Mouse (Mus musculus) ZHBTc4 (cell line): ENCODE results near the gene Hacd3.
"Not testable (repeated sequence)": the region's sequence is repeated elsewhere in the genome, so short reads cannot be mapped to it uniquely, and the experiment has no call there.

ENCODE experiments used
- DNase-seq: peaks from one replicate; pipeline ENCODE4 v3.0.0-alpha.2; 2011; ENCODE audit warnings: low read depth, low spot score

Hacd3 gene

GRCm38 (mm10) chr9:65016978-65017827, 4.3 kb downstream of the Hacd3 start:
- DNase-seq, result no peak

GRCm38 (mm10) chr9:65016241-65016977, 5.1 kb downstream of the Hacd3 start:
- DNase-seq, result no peak

- DNase-seq, result no peak
Measured at GRCm38 (mm10) chr9:65015461-65016222, 5.9 kb downstream of the Hacd3 start.

GRCm38 (mm10) chr9:65011304-65011703, 10.2 kb downstream of the Hacd3 start:
- DNase-seq, result peak; percentile 69

- no peak for DNase-seq
Measured at GRCm38 (mm10) chr9:65010632-65011031, 10.9 kb downstream of the Hacd3 start.

GRCm38 (mm10) chr9:65005737-65006136, 15.8 kb downstream of the Hacd3 start:
- no peak for DNase-seq

- no peak for DNase-seq
Measured at GRCm38 (mm10) chr9:65001481-65001880, 20.0 kb downstream of the Hacd3 start.

- DNase-seq, result not testable (repeated sequence)
Measured at GRCm38 (mm10) chr9:64995464-64995863, 26.0 kb downstream of the Hacd3 start.

GRCm38 (mm10) chr9:64990291-64990690, 31.2 kb downstream of the Hacd3 start:
- DNase-seq, result no peak

GRCm38 (mm10) chr9:64988443-64988842, 33.0 kb downstream of the Hacd3 start:
- DNase-seq, result no peak

- DNase-seq, result no peak
Measured at GRCm38 (mm10) chr9:64987651-64988050, 33.8 kb downstream of the Hacd3 start.

GRCm38 (mm10) chr9:64985807-64986206, 35.7 kb downstream of the Hacd3 start:
- no peak for DNase-seq

GRCm38 (mm10) chr9:64985037-64985794, 36.3 kb downstream of the Hacd3 start:
- no peak for DNase-seq

GRCm38 (mm10) chr9:64981904-64982303, 39.6 kb downstream of the Hacd3 start:
- DNase-seq, result no peak

- no peak for DNase-seq
Measured at GRCm38 (mm10) chr9:64980548-64980947, 40.9 kb downstream of the Hacd3 start.

- DNase-seq, result no peak
Measured at GRCm38 (mm10) chr9:64960978-64961320, 60.5 kb downstream of the Hacd3 start.

- DNase-seq, result peak; percentile 98
Measured at GRCm38 (mm10) chr9:64960117-64960977, 61.1 kb downstream of the Hacd3 start, which contains the start of gene Ints14. TSS of gene Ints14 (plus strand) at chr9:64960905.

- no peak for DNase-seq
Measured at GRCm38 (mm10) chr9:64957276-64957675, 64.2 kb downstream of the Hacd3 start.

- DNase-seq, result peak; percentile 66
Measured at GRCm38 (mm10) chr9:64956337-64956736, 65.2 kb downstream of the Hacd3 start.

- no peak for DNase-seq
Measured at GRCm38 (mm10) chr9:64953190-64953589, 68.3 kb downstream of the Hacd3 start.
